Mouse (Mus musculus) stomach, embryonic 16.5 days (tissue): ENCODE data around the gene Lysmd1. TPM values are rescaled to one million over a fixed set of nuclear protein-coding genes. Genes with fewer than 3 reads are reported as not detected.
"Not testable (repeated sequence)": the region's sequence is repeated elsewhere in the genome, so short reads cannot be mapped to it uniquely, and the experiment has no call there.

Source experiments
- ATAC-seq: fragments of 200-750 bp; cut with Nextera tagmentation; 2 replicates; pipeline ENCODE4 v1.8.0; 2017; ENCODE audit warnings: moderate number of reproducible peaks, moderate TSS enrichment; ENCODE audit not compliant: insufficient read depth, low FRiP score
- H3K27ac ChIP-seq: fragments of 300-500 bp; sonication (generic); 2 replicates; pipeline ENCODE4 v1.5.1; 2014; ENCODE audit warnings: low read length
- H3K27me3 ChIP-seq: fragments of 300-500 bp; sonication (generic); 2 replicates; pipeline ENCODE4 v1.6.1; 2014; ENCODE audit warnings: low read length, control low read depth, mixed read lengths; ENCODE audit not compliant: control insufficient read depth, insufficient read depth
- H3K36me3 ChIP-seq: fragments of 300-500 bp; sonication (generic); 2 replicates; pipeline ENCODE4 v1.6.1; 2014; ENCODE audit warnings: low read length; ENCODE audit not compliant: control insufficient read depth, insufficient read depth
- H3K4me1 ChIP-seq: fragments of 300-500 bp; sonication (generic); 2 replicates; pipeline ENCODE4 v1.6.1; 2014; ENCODE audit warnings: low read length, control low read depth, mixed read lengths; ENCODE audit not compliant: control insufficient read depth, insufficient read depth
- H3K4me2 ChIP-seq: fragments of 300-500 bp; sonication (generic); 2 replicates; pipeline ENCODE4 v1.6.1; 2014; ENCODE audit warnings: low read depth, low read length, mixed read lengths
- H3K4me3 ChIP-seq: fragments of 300-500 bp; sonication (generic); replicated peaks from 2 replicates; pipeline ENCODE4 v1.5.1; 2014; ENCODE audit warnings: mild to moderate bottlenecking, low read length
- H3K9ac ChIP-seq: fragments of 300-500 bp; sonication (generic); 2 replicates; pipeline ENCODE4 v1.6.1; 2014; ENCODE audit warnings: low read length
- H3K9me3 ChIP-seq: fragments of 300-500 bp; sonication (generic); replicated peaks from 2 replicates; pipeline ENCODE4 v1.6.1; 2016; ENCODE audit warnings: low read length, control low read depth; ENCODE audit not compliant: control insufficient read depth
- WGBS: fragments of 180-500 bp; shearing (Covaris S2); extraction: QIAGEN DNeasy Blood & Tissue Kit; methylation state at CpG from one replicate; pipeline ENCODE4 v1.1.7; 2014; 5-methylcytosine and 5-hydroxymethylcytosine counted together
- polyA plus RNA-seq: library from polyadenylated mRNA; unstranded; fragments of >200 nt; fragmentation: Nextera tagmentation; extraction: Ambion mirVana; gene quantifications from 2 replicates; pipeline ENCODE4 v1.2.1, GENCODE M21; 2015

The Lysmd1 gene
- polyA plus RNA-seq, 1 experiment from 2014 or later, result 13.7 TPM

DNA sequence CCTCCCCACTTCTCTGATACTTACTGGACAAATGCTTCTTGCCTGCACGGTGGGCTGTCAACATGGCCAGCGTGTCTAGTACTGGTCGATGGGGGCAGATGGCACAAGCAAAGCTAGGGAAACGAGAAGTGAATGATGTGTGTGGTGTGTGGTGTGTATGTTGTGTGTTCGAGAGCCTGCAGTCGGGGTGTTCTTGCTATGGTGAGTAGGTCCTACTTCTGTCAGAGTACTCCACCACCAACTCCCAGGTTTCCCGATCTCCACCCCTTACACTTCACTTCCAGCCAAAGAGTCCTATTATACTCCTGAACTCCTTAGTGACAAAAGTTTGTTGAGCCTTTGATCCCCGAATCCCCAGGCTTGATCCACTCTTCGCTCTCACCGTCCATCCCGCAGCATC, 712 bp upstream of the Lysmd1 start:
- Histone ChIP-seq H3K4me2 (peak overlapping the region; percentile 84), H3K9me3 (no peaks in the 10 kb centered on the region), H3K27ac (peak overlapping the region; percentile 65; the same call in 1 of the 2 replicates), H3K4me1 (peaks cover 12% of the 10 kb centered on the region), H3K27me3 (no peaks in the 10 kb centered on the region), H3K36me3 (no peaks in the 10 kb centered on the region), H3K9ac (peak overlapping the region; percentile 90), H3K4me3 (peak overlapping the region; percentile 83)
- WGBS, result 54% methylated on average over 11 of the region's 11 CpGs
- ATAC-seq, result no peak

DNA sequence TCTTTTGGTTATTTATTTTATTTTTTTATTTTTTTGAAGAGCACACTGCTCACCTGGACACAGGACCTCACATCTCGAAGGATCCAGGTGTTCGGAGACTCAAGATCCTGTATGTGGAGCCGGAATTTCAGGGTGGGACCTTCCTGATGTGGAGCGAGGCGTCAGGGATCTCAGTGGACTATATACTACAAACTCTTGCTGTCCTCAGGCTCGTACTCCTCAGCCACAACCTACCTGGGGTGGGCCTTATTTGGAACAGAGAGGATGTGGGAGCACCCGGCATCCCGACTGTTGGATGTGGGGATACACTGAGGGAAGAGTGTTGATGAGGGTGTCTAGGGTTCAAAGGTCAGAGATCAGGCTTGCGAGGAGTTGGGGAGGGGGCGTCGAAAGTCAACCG, 245 bp downstream of the Lysmd1 start:
- not testable (repeated sequence) for H3K27ac ChIP-seq, H3K4me2 ChIP-seq, H3K9me3 ChIP-seq, H3K27me3 ChIP-seq, H3K36me3 ChIP-seq, H3K9ac ChIP-seq
- H3K4me3 ChIP-seq, result peak overlapping the region; percentile 83; the same call in 1 of the 2 replicates
- no CpG with 5 or more reads among the region's 12 CpGs for WGBS
- ATAC-seq, result peak; percentile 21; the same call in 1 of the 2 replicates
- H3K4me1 ChIP-seq, result peaks cover 12% of the 10 kb centered on the region

DNA sequence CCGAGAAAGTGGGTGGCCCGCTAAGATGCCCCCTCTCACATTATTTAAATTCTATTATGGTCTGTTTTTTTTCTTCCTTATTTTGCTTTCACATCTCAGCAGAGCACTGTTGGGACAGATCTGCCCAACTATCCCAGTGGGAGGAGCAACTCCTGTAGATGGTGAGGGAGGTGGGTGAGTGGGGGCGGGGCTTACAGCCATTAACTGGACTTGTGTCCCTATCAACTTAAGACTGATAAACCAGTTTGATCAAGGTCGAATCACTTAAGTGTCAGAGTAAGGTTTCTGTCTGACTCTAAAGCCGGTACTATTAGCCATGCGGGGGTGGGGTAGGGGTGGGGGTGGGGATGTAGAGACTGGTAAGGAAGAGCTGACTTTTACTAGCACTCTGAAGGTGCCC, 1.1 kb downstream of the Lysmd1 start:
- Histone ChIP-seq H3K4me3 (peak overlapping the region; percentile 41), H3K9ac (peak overlapping the region; percentile 62), H3K27ac (peak overlapping the region; percentile 49; the same call in 1 of the 2 replicates), H3K4me2 (peak overlapping the region; percentile 57), H3K9me3 (no peaks in the 10 kb centered on the region), H3K36me3 (0 out of 2 replicates have a peak, but pooled peaks cover 6% of the 10 kb centered on the region), H3K4me1 (peaks cover 12% of the 10 kb centered on the region), H3K27me3 (no peaks in the 10 kb centered on the region)
- 18% methylated on average over 6 of the region's 6 CpGs for WGBS
- ATAC-seq, result peak; percentile 53; the same call in 1 of the 2 replicates

DNA sequence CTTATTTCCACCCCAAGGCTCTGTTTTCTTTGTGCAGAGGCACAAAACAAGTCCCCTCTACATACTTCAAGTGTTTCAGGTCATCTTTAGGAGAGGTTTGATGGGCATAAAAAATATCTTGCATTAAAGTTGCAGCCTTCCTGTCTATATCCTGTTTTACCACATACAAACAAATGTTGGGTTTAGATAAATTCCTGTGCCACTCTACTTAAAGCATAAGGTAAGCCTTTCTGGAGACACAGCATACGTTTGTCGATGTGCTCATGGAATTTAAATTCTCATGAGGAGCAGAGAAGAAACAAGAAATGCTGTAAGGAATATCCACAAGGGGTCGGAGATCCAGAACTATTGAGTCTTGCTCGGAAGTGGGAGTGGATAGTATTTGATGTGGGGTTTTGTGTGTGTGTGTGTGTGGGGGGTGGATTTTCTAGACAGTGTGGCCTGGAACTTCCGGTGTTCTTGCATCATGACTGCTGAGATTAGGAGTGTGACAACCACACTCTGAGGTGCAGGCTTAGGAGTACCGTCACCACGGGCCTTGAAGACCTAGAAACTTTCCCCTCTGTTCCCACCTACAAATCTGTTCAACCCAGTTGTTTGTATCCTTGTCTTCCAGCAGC, 1.7 kb downstream of the Lysmd1 start:
- no peaks in the 10 kb centered on the region for H3K27me3 ChIP-seq
- peak overlapping the region; percentile 41 for H3K4me3 ChIP-seq
- no peaks in the 10 kb centered on the region for H3K9me3 ChIP-seq
- ATAC-seq, result no peak
- peak overlapping the region; percentile 57 for H3K4me2 ChIP-seq
- H3K36me3 ChIP-seq, result 0 out of 2 replicates have a peak, but pooled peaks cover 6% of the 10 kb centered on the region
- peak overlapping the region; percentile 49 for H3K27ac ChIP-seq
- peak overlapping the region; percentile 39; the same call in 1 of the 2 replicates for H3K9ac ChIP-seq
- WGBS, result 74% methylated on average over 7 of the region's 7 CpGs
- H3K4me1 ChIP-seq, result peaks cover 12% of the 10 kb centered on the region

DNA sequence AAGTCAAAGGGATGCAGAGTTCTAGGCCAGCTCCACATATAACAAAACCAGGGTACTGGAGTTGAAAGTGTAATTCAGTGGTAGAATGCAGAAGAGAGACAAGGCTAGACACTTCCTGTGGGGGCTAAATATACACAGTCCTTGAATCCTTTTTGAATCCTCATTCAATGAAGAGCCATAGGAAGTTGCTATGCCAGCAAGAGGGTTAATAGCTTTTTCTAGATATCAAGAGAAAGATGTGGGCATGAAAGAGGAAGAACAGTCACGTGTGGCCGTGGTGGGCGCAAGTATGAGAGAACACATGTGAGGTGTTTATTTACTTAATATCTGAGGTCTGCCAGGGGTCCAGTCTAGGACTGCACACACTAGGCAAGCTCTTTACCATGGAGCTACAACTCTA, 2.4 kb downstream of the Lysmd1 start:
- 84% methylated on average over 3 of the region's 3 CpGs for WGBS
- Histone ChIP-seq H3K4me1 (peaks cover 12% of the 10 kb centered on the region), H3K9me3 (no peaks in the 10 kb centered on the region), H3K4me2 (no peak overlapping the region), H3K36me3 (0 out of 2 replicates have a peak, but pooled peaks cover 6% of the 10 kb centered on the region), H3K27me3 (no peaks in the 10 kb centered on the region), H3K27ac (no peak overlapping the region), H3K9ac (no peak overlapping the region), H3K4me3 (no peak overlapping the region)
- no peak for ATAC-seq

DNA sequence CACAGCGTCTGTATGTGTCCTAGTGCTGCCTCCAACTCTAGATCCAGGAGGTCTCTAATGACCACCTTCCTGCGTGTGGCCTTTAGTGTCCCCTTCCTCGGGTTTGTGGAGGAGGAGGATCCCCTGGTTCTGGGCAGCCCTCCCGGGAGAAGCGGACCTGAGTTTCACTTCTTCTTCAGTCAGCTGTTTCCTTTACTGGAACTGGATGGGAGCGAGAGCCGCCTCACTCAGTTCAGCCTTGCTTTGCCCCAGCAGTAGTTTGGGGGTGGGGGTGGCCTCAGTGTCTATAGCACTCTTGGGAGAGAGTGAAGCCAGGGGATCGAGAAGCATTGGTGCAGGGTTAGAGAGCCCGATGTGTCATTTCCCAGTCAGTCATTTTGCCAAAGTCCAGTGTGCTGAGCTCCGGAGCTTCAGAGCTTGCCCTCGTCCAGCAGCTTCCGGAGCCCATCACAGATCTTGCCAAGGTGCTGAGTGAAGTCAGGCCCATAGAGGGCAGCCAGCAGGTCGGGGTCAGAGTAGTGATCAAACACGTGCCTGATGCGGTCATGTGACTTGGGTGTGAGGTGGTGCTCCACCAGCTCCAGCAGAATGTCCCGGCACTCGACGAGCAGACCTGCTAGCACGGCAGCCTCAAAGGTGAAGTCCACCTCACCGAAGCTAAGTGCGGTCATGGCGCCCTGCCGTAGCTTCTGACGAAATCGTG, 5.8 kb downstream of the Lysmd1 start:
- Histone ChIP-seq H3K4me2 (no peak overlapping the region), H3K9ac (no peak overlapping the region), H3K9me3 (no peaks in the 10 kb centered on the region), H3K4me3 (no peak overlapping the region), H3K27ac (no peak overlapping the region), H3K36me3 (0 out of 2 replicates have a peak, but pooled peaks cover 6% of the 10 kb centered on the region), H3K27me3 (no peaks in the 10 kb centered on the region), H3K4me1 (peaks cover 6% of the 10 kb centered on the region; the same call in 1 of the 2 replicates)
- ATAC-seq, result no peak
- 65% methylated on average over 25 of the region's 25 CpGs for WGBS

DNA sequence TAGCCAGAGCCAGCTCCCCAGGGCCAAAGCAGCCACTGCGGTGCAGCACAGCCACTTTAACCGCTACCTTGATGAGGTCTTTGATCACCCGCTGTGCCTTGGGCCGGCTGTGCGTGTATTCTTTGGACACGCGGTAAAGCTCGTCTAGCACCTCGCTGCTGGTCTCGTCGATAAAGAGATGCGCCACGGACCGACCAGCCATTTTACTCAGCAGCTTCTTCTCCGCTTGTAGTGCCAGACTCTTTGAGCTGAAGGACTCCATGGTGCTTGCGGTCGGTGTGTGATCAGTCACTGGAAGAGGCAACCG, 6.4 kb downstream of the Lysmd1 start:
- WGBS, result 65% methylated on average over 18 of the region's 18 CpGs

DNA sequence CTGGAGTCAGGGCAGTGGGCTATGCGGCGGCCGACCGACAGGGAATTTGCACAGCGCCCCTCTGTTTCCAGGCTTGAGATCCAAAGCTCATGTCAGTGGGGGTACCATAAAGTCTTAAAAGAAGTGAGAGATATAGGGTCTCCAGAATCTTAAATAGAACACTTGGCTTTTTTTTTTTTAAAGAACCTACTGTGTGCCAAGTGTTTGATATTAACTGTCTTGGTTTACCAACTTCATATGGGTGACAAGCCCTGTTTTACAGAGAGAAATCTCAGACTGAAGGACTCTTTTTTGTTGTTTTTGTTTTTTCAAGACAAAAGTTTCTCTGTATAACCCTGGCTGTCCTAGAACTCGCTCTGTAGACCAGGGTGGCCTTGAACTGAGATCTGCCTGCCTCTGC, 6.9 kb downstream of the Lysmd1 start:
- Histone ChIP-seq H3K9ac (no peak overlapping the region), H3K4me3 (0 out of 2 replicates have a peak overlapping the region, but pooled peaks have one; percentile 2), H3K4me1 (no peaks in the 10 kb centered on the region; the same call in 1 of the 2 replicates), H3K27ac (no peak overlapping the region), H3K27me3 (no peaks in the 10 kb centered on the region), H3K9me3 (no peaks in the 10 kb centered on the region), H3K36me3 (0 out of 2 replicates have a peak, but pooled peaks cover 6% of the 10 kb centered on the region), H3K4me2 (no peak overlapping the region)
- WGBS, result 81% methylated on average over 6 of the region's 6 CpGs
- no peak for ATAC-seq

More for the DNA sequence above, 6.4 kb downstream of the Lysmd1 start:
- ATAC-seq, result no peak
- Histone ChIP-seq H3K4me1 (peaks cover 1% of the 10 kb centered on the region; the same call in 1 of the 2 replicates), H3K4me2 (no peak overlapping the region), H3K4me3 (no peak overlapping the region), H3K36me3 (0 out of 2 replicates have a peak, but pooled peaks cover 6% of the 10 kb centered on the region), H3K9ac (no peak overlapping the region), H3K27me3 (no peaks in the 10 kb centered on the region), H3K9me3 (no peaks in the 10 kb centered on the region), H3K27ac (no peak overlapping the region)

DNA sequence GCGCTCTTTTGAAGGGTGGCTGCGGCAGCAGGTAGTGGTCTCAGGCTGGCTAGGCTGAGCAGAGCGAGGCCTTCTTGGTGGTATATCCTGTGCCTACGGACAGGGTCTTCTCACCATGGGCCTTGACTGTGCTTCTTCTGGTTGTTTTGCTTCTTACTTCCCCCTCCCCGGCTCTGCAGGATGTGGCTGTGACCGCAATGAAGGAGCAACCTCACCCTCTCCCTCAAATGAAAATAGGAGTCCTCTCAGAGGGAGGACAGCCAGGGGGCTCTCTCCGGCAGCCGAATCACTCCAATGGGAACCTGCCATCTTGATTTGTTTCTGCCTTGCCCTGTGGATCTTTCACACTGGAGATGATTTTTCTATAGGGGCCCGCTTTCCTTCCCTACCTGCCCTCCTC, 7.6 kb downstream of the Lysmd1 start:
- no peak overlapping the region for H3K4me2 ChIP-seq
- no peak overlapping the region for H3K9ac ChIP-seq
- H3K27ac ChIP-seq, result peak overlapping the region; percentile 33; the same call in 1 of the 2 replicates
- 0 out of 2 replicates have a peak, but pooled peaks cover 6% of the 10 kb centered on the region for H3K36me3 ChIP-seq
- WGBS, result 90% methylated on average over 9 of the region's 9 CpGs
- no peaks in the 10 kb centered on the region for H3K9me3 ChIP-seq
- no peaks in the 10 kb centered on the region for H3K4me1 ChIP-seq
- ATAC-seq, result no peak
- H3K4me3 ChIP-seq, result peak overlapping the region; percentile 19; the same call in 1 of the 2 replicates
- H3K27me3 ChIP-seq, result no peaks in the 10 kb centered on the region
